Mouse (Mus musculus) heart, embryonic 13.5 days (tissue): Measurements from ENCODE around the gene Gast. TPM values are rescaled to one million over a fixed set of nuclear protein-coding genes. Genes with fewer than 3 reads are reported as not detected.

ENCODE experiments used
- polyA plus RNA-seq: library from polyadenylated mRNA; unstranded; fragments of >200 nt; fragmentation: Nextera tagmentation; extraction: Ambion mirVana; gene quantifications from 2 replicates; pipeline ENCODE4 v1.2.1, GENCODE M21; 2015

Gene Gast
- polyA plus RNA-seq, 1 experiment from 2014 or later = not detected

Other genes starting within 250 kb of the Gast start
- gene Krt32, start 246.2 kb upstream of the Gast start, polyA plus RNA-seq = not detected in 2 replicates
- not detected in 2 replicates for gene Krt35, start 238.2 kb upstream of the Gast start, polyA plus RNA-seq
- not detected in 2 replicates for gene Krt36, start 228.8 kb upstream of the Gast start, polyA plus RNA-seq
- not detected in 2 replicates for gene Krt13, start 212.8 kb upstream of the Gast start, polyA plus RNA-seq
- gene Krt15, start 198.5 kb upstream of the Gast start, polyA plus RNA-seq = 1.2 and 1.5 TPM in 2 replicates
- 72.6 and 74.0 TPM in 2 replicates for gene Krt19, start 185.7 kb upstream of the Gast start, polyA plus RNA-seq
- not detected in 2 replicates for gene Krt9, start 141.2 kb upstream of the Gast start, polyA plus RNA-seq
- 3.0 and 3.1 TPM in 2 replicates for gene Krt14, start 126.9 kb upstream of the Gast start, polyA plus RNA-seq
- not detected in 2 replicates for gene Krt16, start 85.5 kb upstream of the Gast start, polyA plus RNA-seq
- gene Krt17, start 73.4 kb upstream of the Gast start, polyA plus RNA-seq = 2.3 and 3.0 TPM in 2 replicates
- not detected in 2 replicates for gene Krt42, start 64.5 kb upstream of the Gast start, polyA plus RNA-seq
- 1,570 and 1,681 TPM in 2 replicates for gene Eif1, start 14.5 kb upstream of the Gast start, polyA plus RNA-seq
- 8.0 and 9.3 TPM in 2 replicates for gene Hap1, start 21.7 kb downstream of the Gast start, polyA plus RNA-seq
- gene Jup, start 63.4 kb downstream of the Gast start, polyA plus RNA-seq = 107 and 111 TPM in 2 replicates
- gene P3h4, start 80.4 kb downstream of the Gast start, polyA plus RNA-seq = 62.9 and 63.5 TPM in 2 replicates
- gene Fkbp10, start 81.3 kb downstream of the Gast start, polyA plus RNA-seq = 112 and 119 TPM in 2 replicates
- 104 and 110 TPM in 2 replicates for gene Nt5c3b, start 107.4 kb downstream of the Gast start, polyA plus RNA-seq
- gene Klhl10, start 107.5 kb downstream of the Gast start, polyA plus RNA-seq = 0.33 and 0.60 TPM in 2 replicates
- gene Klhl11, start 138.3 kb downstream of the Gast start, polyA plus RNA-seq = 6.6 and 6.7 TPM in 2 replicates
- gene Acly, start 193.6 kb downstream of the Gast start, polyA plus RNA-seq = 67.8 and 69.7 TPM in 2 replicates
- gene Ttc25, start 211.2 kb downstream of the Gast start, polyA plus RNA-seq = 0.19 and 0.62 TPM in 2 replicates
- gene Cnp, start 240.5 kb downstream of the Gast start, polyA plus RNA-seq = 18.1 and 20.2 TPM in 2 replicates